22 mouse cellular contexts compared by ENCODE assay signal in genomic region chr5:106402761-106403160, GRCm38 (mm10). TPM values are rescaled to one million over a fixed set of nuclear protein-coding genes. Genes with fewer than 3 reads are reported as not detected.
"Had no signal": no experiment of that assay in that cellular context is flagged by ENCODE, and none has a peak within 500 bp of the region (broad histone marks: within the 10 kb centered on the region; RNA-seq: fewer than 3 reads in every experiment).

No protein-coding gene starts in this region.

- H3K36me3 ChIP-seq: neural tube, embryonic 15.5 days; stomach, embryonic 15.5 days had no signal

- H3K9me3 ChIP-seq: neural tube, embryonic 15.5 days; stomach, embryonic 15.5 days had no signal

- DNase-seq: retina, postnatal 1 day; right cerebral cortex, adult 18-20 months; right cerebral cortex, postnatal 14 days; right cerebral cortex, postnatal 25 days; right cerebral cortex, postnatal 4 days; spleen, adult 18-20 months; thymus, adult 18-20 months; thymus, adult 2 months; thymus, postnatal 14 days; thymus, postnatal 25 days; thymus, postnatal 36 days; thymus, postnatal 4 days had no signal

- H3K4me2 ChIP-seq: neural tube, embryonic 15.5 days; stomach, embryonic 15.5 days had no signal

- H3K27ac ChIP-seq: neural tube, embryonic 15.5 days; stomach, embryonic 15.5 days; stomach, postnatal 0 days had no signal

- H3K9ac ChIP-seq: neural tube, embryonic 15.5 days; stomach, embryonic 15.5 days had no signal

- H3K4me1 ChIP-seq: neural tube, embryonic 15.5 days; stomach, embryonic 15.5 days had no signal

- H3K27me3 ChIP-seq: neural tube, embryonic 15.5 days; stomach, embryonic 15.5 days had no signal

- H3K4me3 ChIP-seq: neural tube, embryonic 15.5 days; stomach, embryonic 15.5 days had no signal

RNA-seq across cellular contexts. Expression of gene Barhl2, which starts 55.2 kb away (rescaled TPM):
- total RNA-seq: neutrophil, adult 5-6 weeks had no signal
- polyA plus RNA-seq: small intestine, adult 2 months; spleen, adult 2 months; stomach, embryonic 14.5 days; stomach, embryonic 15.5 days; stomach, embryonic 16.5 days; stomach, postnatal 0 days; thymus, adult 2 months; thymus, postnatal 0 days; urinary bladder, adult 2 months had no signal
